Mouse (Mus musculus) embryonic facial prominence, embryonic 14.5 days (tissue): ENCODE measurements around the gene Gm6034. TPM values are rescaled to one million over a fixed set of nuclear protein-coding genes. Genes with fewer than 3 reads are reported as not detected.
A peak's percentile ranks its signal among the peaks of the same experiment; 100 is the strongest.
"Not testable (repeated sequence)": the region's sequence is repeated elsewhere in the genome, so short reads cannot be mapped to it uniquely, and the experiment has no call there.

ENCODE experiments used
- ATAC-seq: fragments of 200-750 bp; cut with Nextera tagmentation; 2 replicates; pipeline ENCODE4 v1.8.0; 2017; ENCODE audit warnings: low read depth, moderate number of reproducible peaks, moderate TSS enrichment
- DNase-seq: peaks from one replicate; pipeline ENCODE4 v3.0.0-alpha.2; 2015; ENCODE audit warnings: low spot score
- H3K27ac ChIP-seq: fragments of 300-500 bp; sonication (generic); replicated peaks from 2 replicates; pipeline ENCODE4 v1.5.1; 2014; ENCODE audit warnings: low read depth, mild to moderate bottlenecking, low read length, moderate library complexity
- H3K27me3 ChIP-seq: fragments of 300-500 bp; sonication (generic); replicated peaks from 2 replicates; pipeline ENCODE4 v1.6.1; 2014; ENCODE audit warnings: low read length; ENCODE audit not compliant: control insufficient read depth, insufficient read depth
- H3K36me3 ChIP-seq: fragments of 300-500 bp; sonication (generic); 2 replicates; pipeline ENCODE4 v1.6.1; 2014; ENCODE audit warnings: low read length, mixed read lengths; ENCODE audit not compliant: control insufficient read depth, insufficient read depth
- H3K4me1 ChIP-seq: fragments of 300-500 bp; sonication (generic); 2 replicates; pipeline ENCODE4 v1.6.1; 2014; ENCODE audit warnings: antibody characterized with exemption, low read length; ENCODE audit not compliant: control insufficient read depth, insufficient read depth
- H3K4me2 ChIP-seq: fragments of 300-500 bp; sonication (generic); 2 replicates; pipeline ENCODE4 v1.6.1; 2014; ENCODE audit warnings: low read depth, mild to moderate bottlenecking, low read length, moderate library complexity, mixed read lengths
- H3K4me3 ChIP-seq: fragments of 300-500 bp; sonication (generic); 2 replicates; pipeline ENCODE4 v1.5.1; 2014; ENCODE audit warnings: low read depth, mild to moderate bottlenecking, low read length
- H3K9ac ChIP-seq: fragments of 300-500 bp; sonication (generic); 2 replicates; pipeline ENCODE4 v1.6.1; 2014; ENCODE audit warnings: low read depth, mild to moderate bottlenecking, low read length, moderate library complexity, mixed read lengths
- H3K9me3 ChIP-seq: fragments of 300-500 bp; sonication (generic); 2 replicates; pipeline ENCODE4 v1.6.1; 2016; ENCODE audit warnings: low read length; ENCODE audit not compliant: control insufficient read depth
- WGBS: fragments of 180-500 bp; shearing (Covaris S2); extraction: QIAGEN DNeasy Blood & Tissue Kit; methylation state at CpG from one replicate; pipeline ENCODE4 v1.1.7; 2014; 5-methylcytosine and 5-hydroxymethylcytosine counted together
- polyA plus RNA-seq: library from polyadenylated mRNA; unstranded; fragments of >200 nt; fragmentation: Nextera tagmentation; extraction: Ambion mirVana; gene quantifications from 2 replicates; pipeline ENCODE4 v1.2.1, GENCODE M21; 2014

Gene Gm6034
- not detected in 2 replicates for polyA plus RNA-seq

DNA sequence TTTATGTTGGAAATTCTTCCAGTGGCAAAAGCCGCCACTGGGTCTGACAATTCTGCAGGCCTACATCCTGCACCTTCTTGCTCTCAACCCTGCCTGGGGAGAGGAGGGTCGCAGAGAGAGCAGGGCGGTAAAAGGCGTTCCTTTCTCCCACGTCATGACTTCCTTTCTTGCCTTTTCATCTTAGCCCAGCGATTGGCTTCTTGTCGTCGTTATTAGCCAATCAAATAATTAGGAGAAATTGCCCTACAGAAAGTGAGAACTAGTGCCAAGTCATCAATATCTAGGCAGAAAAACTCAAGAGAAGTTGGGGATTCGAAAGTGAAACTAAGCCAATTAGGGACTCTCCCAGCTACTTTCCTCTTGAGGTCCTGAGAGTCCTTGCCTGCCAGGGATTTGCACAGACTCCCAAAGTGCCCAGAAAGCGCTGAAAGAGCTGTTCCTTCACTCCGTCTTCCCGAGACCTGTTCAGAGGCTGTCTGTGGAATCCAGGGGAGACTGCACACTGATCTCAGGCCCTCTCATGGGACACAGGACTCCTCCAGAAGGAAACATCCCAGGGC, at the start of gene Gm6034, which contains the start of gene H2-T22:
TSS of gene Gm6034 (plus strand) at position 352 of the 560 bp plus-strand sequence.
TSS of gene H2-T22 (minus strand) at position 138 of the 560 bp plus-strand sequence.
- DNase-seq (peak; percentile 97), ATAC-seq (peak; percentile 97)
- H3K9ac ChIP-seq: peak within 1 kb of the TSS; percentile 58
- not testable (repeated sequence) for H3K27ac ChIP-seq, H3K4me1 ChIP-seq, H3K36me3 ChIP-seq, H3K27me3 ChIP-seq, H3K9me3 ChIP-seq
- H3K4me3 ChIP-seq: peak within 1 kb of the TSS; percentile 42
- H3K4me2 ChIP-seq: peak within 1 kb of the TSS; percentile 68
- WGBS: 2% methylated on average over 12 of the region's 12 CpGs

DNA sequence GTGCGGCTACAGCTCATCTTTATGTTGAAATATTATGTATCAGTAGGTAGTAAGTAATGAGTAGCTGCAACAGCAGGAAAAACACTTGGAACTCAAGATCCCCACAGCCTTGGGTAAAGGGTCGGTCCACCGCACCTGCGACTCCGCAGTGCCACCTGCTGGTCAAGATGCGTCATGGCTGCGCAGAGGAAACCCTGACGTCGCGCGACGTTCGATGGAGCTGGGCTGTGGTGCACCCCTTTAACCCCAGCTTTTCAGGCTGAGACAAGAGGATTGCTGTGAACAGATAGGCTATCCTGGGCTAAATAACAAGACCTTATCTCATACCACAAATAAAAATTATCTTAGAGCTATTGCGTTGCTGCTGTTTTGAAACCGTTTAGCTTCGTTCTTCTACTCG, 49.1 kb upstream of the Gm6034 start:
- ATAC-seq: peak; percentile 80
- peaks cover 11% of the 10 kb centered on the region for H3K36me3 ChIP-seq
- H3K4me1 ChIP-seq: peaks cover 4% of the 10 kb centered on the region; the same call in 1 of the 2 replicates
- peak overlapping the region; percentile 46 for H3K4me3 ChIP-seq
- H3K9me3 ChIP-seq: no peaks in the 10 kb centered on the region
- no peak overlapping the region for H3K27ac ChIP-seq
- peak; percentile 89 for DNase-seq
- H3K9ac ChIP-seq: no peak overlapping the region
- WGBS: 7% methylated on average over 17 of the region's 17 CpGs
- peak overlapping the region; percentile 71; the same call in 1 of the 2 replicates for H3K4me2 ChIP-seq
- H3K27me3 ChIP-seq: no peaks in the 10 kb centered on the region

DNA sequence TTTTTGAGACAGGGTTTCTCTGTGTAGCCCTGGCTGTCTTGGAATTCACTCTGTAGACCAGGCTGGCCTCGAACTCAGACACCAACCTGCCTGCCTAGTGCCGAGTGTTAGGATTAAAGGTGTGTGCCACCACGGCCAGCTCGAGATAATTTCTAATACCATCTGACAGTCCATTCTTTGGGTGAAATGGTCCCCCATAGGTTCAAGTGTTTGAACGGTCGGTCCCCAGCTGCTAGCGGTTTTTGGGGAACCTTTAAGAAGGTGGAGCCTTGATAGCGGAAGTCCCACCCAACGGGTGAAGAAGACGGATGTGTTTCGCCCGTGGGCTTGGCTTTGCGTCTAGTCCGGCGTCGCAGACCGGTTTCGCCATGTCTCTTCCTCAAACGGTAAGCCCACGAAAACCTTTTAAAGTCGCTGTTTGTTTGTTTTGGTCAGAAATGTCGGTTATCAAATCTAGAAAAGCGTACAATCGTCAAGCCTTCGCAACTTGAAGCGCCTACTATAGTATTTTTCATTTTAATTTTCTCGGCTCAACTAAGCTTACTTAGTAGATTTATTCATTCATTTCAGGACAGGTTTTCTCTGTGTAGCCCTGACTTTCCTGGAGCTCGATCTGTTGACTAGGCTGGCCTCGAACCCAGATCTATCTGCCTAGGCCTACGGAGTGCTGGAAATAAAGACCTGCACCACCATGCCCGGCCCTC, 48.4 kb upstream of the Gm6034 start:
- Histone ChIP-seq H3K9me3 (no peaks in the 10 kb centered on the region), H3K27me3 (no peaks in the 10 kb centered on the region), H3K4me2 (peak overlapping the region; percentile 71), H3K4me3 (peak overlapping the region; percentile 46), H3K4me1 (peaks cover 4% of the 10 kb centered on the region; the same call in 1 of the 2 replicates), H3K36me3 (peaks cover 4% of the 10 kb centered on the region), H3K27ac (peak overlapping the region; percentile 59), H3K9ac (peak overlapping the region; percentile 59)
- DNase-seq: peak; percentile 95
- peak; percentile 70 for ATAC-seq
- 3% methylated on average over 31 of the region's 31 CpGs for WGBS

DNA sequence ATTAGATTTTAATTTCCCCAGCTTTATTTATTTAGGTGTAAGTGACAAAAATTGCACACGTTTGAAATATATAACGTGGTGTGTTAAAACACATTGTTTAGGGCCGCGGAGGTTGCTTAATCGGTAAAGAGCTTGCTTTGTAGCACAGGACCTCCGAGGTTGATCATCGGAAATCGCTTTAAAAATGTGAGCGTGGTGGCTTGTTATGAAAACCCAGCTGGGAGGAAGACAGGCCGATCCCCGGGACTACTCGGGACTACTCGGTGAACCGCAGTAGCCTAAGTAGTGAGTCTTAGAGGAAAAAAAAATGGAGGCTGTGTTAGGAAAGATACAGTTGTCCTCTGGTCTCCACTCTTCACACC, 47.9 kb upstream of the Gm6034 start:
- no peaks in the 10 kb centered on the region for H3K36me3 ChIP-seq
- H3K4me2 ChIP-seq: peak overlapping the region; percentile 71
- whole genome bisulfite sequencing: 3% methylated on average over 14 of the region's 14 CpGs
- H3K27ac ChIP-seq: no peak overlapping the region
- H3K9ac ChIP-seq: peak overlapping the region; percentile 59
- ATAC-seq: no peak
- no peaks in the 10 kb centered on the region for H3K27me3 ChIP-seq
- DNase-seq: no peak
- peak overlapping the region; percentile 46 for H3K4me3 ChIP-seq
- H3K9me3 ChIP-seq: no peaks in the 10 kb centered on the region
- H3K4me1 ChIP-seq: peaks cover 4% of the 10 kb centered on the region; the same call in 1 of the 2 replicates

DNA sequence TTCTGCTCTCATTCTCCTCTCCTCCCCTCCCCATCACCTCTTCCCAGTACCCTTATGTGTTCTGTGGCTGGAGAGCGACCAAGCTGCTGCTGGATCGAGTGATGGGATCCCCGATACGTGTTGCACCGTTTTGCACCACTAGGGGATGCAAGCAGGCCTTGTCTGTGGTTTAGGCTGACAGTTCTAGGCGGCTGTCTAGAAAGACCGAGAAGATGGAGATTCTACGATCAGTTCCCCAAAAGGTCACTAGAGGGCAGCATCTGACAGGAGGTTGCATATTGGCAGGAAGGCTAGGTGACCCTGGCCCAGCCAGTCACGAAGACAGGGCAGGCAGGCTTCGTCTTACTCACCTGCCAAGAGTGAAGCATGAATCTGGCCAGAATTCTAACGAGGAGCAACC, 45.8 kb upstream of the Gm6034 start:
- 3% methylated on average over 11 of the region's 11 CpGs for WGBS
- peak; percentile 94 for DNase-seq

DNA sequence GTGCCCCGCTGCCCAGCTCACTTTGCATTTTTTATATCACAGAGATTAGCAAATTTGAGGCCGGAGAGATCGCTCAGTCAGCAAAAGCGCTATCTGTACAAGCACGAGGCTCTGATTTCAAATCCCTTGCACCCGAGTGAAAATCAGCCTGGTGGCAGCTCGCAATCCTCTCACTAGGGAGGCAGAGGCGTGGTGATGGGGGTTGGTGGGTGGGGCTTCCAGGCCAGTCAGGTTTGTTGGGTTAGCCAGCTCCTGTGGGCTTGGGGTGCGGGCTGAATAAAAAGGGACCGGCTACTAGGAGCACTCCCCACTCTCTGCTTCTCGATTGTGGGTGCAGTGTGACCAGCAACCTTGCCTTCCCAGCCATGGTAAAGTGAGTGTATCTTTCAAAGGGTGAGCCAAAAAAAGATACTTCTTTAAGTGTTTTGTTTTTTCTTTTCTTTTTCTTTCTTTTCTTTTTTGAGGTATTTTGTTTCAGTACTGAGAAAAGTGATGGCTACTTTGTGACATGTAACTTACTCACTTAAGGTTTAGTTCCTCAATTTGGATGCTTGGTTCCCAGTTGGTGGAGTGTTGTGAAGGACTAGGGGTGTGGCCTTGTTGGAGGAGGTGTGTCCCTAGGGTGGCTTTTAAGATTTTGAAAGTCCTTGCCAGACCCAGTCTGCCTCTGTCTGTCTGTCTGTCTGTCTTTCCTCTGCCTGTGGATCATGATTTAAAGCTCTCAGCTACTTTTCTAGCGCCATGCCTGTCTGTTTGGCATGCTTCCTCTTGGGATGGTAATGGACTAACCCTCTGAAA, 44.8 kb upstream of the Gm6034 start:
- Histone ChIP-seq H3K27me3 (no peaks in the 10 kb centered on the region), H3K9me3 (no peaks in the 10 kb centered on the region), H3K9ac (no peak overlapping the region), H3K4me3 (no peak overlapping the region), H3K27ac (no peak overlapping the region), H3K4me2 (no peak overlapping the region), H3K4me1 (peaks cover 4% of the 10 kb centered on the region; the same call in 1 of the 2 replicates), H3K36me3 (no peaks in the 10 kb centered on the region)
- DNase-seq (peak; percentile 20), ATAC-seq (no peak)
- WGBS: 46% methylated on average over 12 of the region's 12 CpGs

More for the DNA sequence above, 45.8 kb upstream of the Gm6034 start:
- Histone ChIP-seq H3K9me3 (no peaks in the 10 kb centered on the region), H3K4me1 (peaks cover 4% of the 10 kb centered on the region; the same call in 1 of the 2 replicates), H3K27me3 (no peaks in the 10 kb centered on the region), H3K27ac (no peak overlapping the region), H3K4me2 (no peak overlapping the region), H3K36me3 (no peaks in the 10 kb centered on the region), H3K9ac (no peak overlapping the region), H3K4me3 (no peak overlapping the region)
- peak; percentile 64 for ATAC-seq

DNA sequence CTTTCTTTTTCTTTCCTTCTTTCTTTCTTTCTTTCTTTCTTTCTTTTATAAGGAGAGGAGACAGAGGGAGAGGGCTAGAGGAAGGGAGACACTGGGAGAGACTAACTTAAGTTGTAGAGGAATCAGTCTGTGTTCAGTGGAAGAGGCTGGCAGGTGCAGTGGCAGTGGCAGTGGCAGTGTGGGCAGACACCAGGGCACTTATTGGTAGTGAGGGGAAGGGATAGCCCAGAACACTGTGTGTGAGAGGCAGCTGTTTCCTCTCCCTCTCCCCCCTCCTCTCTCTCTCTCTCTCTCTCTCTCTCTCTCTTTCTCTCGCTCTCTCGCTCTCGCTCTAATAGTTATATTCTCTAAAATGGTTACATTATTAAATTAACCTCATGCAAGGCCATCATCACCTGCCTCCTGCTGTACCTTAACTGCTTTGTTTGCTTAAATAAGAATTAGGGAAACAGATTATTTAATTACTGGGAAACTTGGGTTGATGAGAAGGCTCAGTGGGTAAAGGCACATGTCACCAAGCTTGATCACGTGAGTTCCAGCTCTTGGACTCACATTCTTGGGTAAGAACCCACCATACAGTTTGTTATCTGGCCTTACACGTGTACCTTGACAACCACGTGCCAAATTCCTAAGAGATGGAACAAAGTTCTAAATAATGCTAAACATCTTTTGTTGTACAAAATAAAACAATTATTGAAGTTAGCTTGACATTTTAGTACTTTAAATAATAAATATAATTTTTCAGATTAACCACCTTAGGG, 44.0 kb upstream of the Gm6034 start:
- H3K4me2 ChIP-seq: no peak overlapping the region
- H3K36me3 ChIP-seq: no peaks in the 10 kb centered on the region
- WGBS: 94% methylated on average over 6 of the region's 6 CpGs
- no peak overlapping the region for H3K4me3 ChIP-seq
- DNase-seq (no peak), ATAC-seq (no peak)
- peaks cover 4% of the 10 kb centered on the region; the same call in 1 of the 2 replicates for H3K4me1 ChIP-seq
- H3K9me3 ChIP-seq: no peaks in the 10 kb centered on the region
- no peaks in the 10 kb centered on the region for H3K27me3 ChIP-seq
- no peak overlapping the region for H3K27ac ChIP-seq
- no peak overlapping the region for H3K9ac ChIP-seq

DNA sequence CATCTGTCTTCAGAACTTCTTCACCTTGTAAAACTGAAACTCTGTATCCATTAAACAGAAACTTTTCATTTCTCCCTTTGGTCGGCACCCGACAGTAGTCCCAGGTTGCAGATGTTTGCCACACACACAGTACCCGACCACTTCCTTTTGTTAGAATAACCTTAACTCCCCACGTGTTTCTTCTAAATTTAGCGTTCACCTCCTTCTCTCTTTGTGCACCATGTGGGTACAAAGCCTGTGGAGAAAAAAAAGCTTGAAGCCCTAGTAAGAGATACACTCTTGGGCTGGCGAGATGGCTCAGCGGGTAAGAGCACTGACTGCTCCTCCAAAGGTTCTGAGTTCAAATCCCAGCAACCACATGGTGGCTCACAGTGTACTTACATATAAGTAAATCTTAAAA, 43.4 kb upstream of the Gm6034 start:
- no peaks in the 10 kb centered on the region for H3K9me3 ChIP-seq
- no peak overlapping the region for H3K4me3 ChIP-seq
- H3K36me3 ChIP-seq: no peaks in the 10 kb centered on the region
- H3K4me2 ChIP-seq: no peak overlapping the region
- ATAC-seq: no peak
- no peak for DNase-seq
- 88% methylated on average over 7 of the region's 7 CpGs for WGBS
- H3K27me3 ChIP-seq: no peaks in the 10 kb centered on the region
- H3K9ac ChIP-seq: no peak overlapping the region
- H3K27ac ChIP-seq: no peak overlapping the region
- peaks cover 4% of the 10 kb centered on the region; the same call in 1 of the 2 replicates for H3K4me1 ChIP-seq
